Mouse (Mus musculus) forebrain, postnatal 0 days (tissue): Measurements from ENCODE around the gene Cckar. TPM values are rescaled to one million over a fixed set of nuclear protein-coding genes. Genes with fewer than 3 reads are reported as not detected.

Source experiments
- ATAC-seq: fragments of 200-750 bp; cut with Nextera tagmentation; 2 replicates; pipeline ENCODE4 v1.8.0; 2017; ENCODE audit warnings: mild to moderate bottlenecking, moderate library complexity
- DNase-seq: peaks from one replicate; pipeline ENCODE4 v3.0.0-alpha.2; 2015
- H3K27ac ChIP-seq: fragments of 300-500 bp; sonication (generic); 2 replicates; pipeline ENCODE4 v1.5.1; 2014; ENCODE audit warnings: low read depth, mild to moderate bottlenecking, antibody characterized with exemption, low read length, moderate library complexity, mixed read lengths
- H3K27me3 ChIP-seq: fragments of 300-500 bp; sonication (generic); 2 replicates; pipeline ENCODE4 v1.6.1; 2014; ENCODE audit warnings: mild to moderate bottlenecking, low read length, mixed read lengths; ENCODE audit not compliant: insufficient read depth
- H3K36me3 ChIP-seq: fragments of 300-500 bp; sonication (generic); 2 replicates; pipeline ENCODE4 v1.6.1; 2014; ENCODE audit warnings: mild to moderate bottlenecking, moderate library complexity; ENCODE audit not compliant: insufficient read depth
- H3K4me1 ChIP-seq: fragments of 300-500 bp; sonication (generic); 2 replicates; pipeline ENCODE4 v1.6.1; 2014; ENCODE audit warnings: antibody characterized with exemption; ENCODE audit not compliant: insufficient read depth
- H3K4me2 ChIP-seq: fragments of 300-500 bp; sonication (generic); 2 replicates; pipeline ENCODE4 v1.6.1; 2014; ENCODE audit warnings: low read depth, mild to moderate bottlenecking, moderate library complexity
- H3K4me3 ChIP-seq: fragments of 300-500 bp; sonication (generic); 2 replicates; pipeline ENCODE4 v1.5.1; 2014; ENCODE audit warnings: low read depth, low read length, mixed read lengths
- H3K9ac ChIP-seq: fragments of 300-500 bp; sonication (generic); 2 replicates; pipeline ENCODE4 v1.6.1; 2014; ENCODE audit warnings: mild to moderate bottlenecking
- H3K9me3 ChIP-seq: fragments of 300-500 bp; sonication (generic); 2 replicates; pipeline ENCODE4 v1.6.1; 2016; ENCODE audit warnings: low read length
- CTCF ChIP-seq: sonication (generic); IDR thresholded peaks from 2 replicates; pipeline ENCODE4 v1.5.1; 2016; ENCODE audit warnings: antibody characterized with exemption, control low read depth, low read depth
- WGBS: fragments of 180-500 bp; shearing (Covaris S2); extraction: QIAGEN DNeasy Blood & Tissue Kit; methylation state at CpG from one replicate; pipeline ENCODE4 v1.1.7; 2014; 5-methylcytosine and 5-hydroxymethylcytosine counted together
- polyA plus RNA-seq: library from polyadenylated mRNA; unstranded; fragments of >200 nt; fragmentation: Nextera tagmentation; extraction: Ambion mirVana; gene quantifications from 2 replicates; pipeline ENCODE4 v1.2.1, GENCODE M21; 2015
- total RNA-seq: library from RNA; depleted of rRNA; stranded (reverse); fragments of >200 nt; gene quantifications from 2 replicates; pipeline ENCODE4 v1.2.3, GENCODE M21; 2014; rRNA removed

The Cckar gene
- 0.31 and 1.3 TPM in 2 replicates for total RNA-seq
- polyA plus RNA-seq = 0.23 and 0.74 TPM in 2 replicates

DNA sequence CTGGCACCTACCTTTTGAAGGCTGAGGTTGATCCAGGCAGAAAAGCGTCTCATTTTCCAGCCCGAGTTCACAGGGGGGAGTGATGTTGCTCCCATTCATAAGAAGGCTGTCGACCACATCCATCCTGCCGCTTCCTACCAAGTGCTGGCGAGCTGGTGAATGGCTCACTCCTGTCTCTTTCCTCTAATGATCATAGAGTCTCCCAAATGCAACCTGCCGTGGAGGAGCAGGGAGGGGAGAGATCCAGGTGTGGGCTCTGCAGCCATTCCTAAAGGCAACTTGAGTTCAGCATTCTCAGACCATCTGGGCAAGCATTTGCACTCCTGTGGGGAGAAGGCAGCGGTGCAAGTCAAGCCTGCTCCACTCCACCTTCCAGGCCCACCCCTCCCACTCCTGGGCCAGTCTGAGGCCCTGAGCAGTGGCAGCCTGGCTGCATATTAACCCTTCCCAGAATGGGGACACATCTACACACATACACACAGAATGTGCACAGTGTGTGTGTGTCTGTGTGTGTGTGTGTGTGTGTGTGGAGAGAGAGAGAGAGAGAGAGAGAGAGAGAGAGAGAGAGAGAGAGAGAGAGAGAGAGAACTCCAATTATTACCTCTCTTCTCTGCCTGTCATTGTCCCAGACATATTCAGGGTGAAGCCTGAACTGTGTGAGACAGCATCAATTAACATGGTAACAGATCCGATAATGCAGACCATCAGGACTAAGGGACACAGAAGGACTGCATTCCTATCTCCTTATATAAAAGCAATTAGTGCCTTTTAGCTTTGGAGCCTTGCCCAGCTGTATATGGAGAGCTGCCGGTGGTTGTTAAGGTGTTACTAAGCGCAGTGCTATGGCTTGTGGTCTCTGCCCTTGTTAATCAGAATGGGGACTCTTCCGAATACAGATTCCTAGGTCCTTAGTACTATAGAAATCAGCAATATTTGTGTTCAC, at the start of gene Cckar:
TSS of gene Cckar (minus strand) at position 471 of the 943 bp plus-strand sequence.
- no peak within 1 kb of the TSS for H3K4me2 ChIP-seq
- no peaks in the 10 kb centered on the region for H3K4me1 ChIP-seq
- H3K9me3 ChIP-seq = no peaks in the 10 kb centered on the region
- ATAC-seq (peak; percentile 52), DNase-seq (peak; percentile 24)
- TF ChIP-seq CTCF = no peak
- no peak within 1 kb of the TSS for H3K9ac ChIP-seq
- H3K36me3 ChIP-seq = no peaks in the 10 kb centered on the region
- WGBS = 13% methylated on average over 11 of the region's 11 CpGs
- no peak within 1 kb of the TSS for H3K27ac ChIP-seq
- no peaks in the 10 kb centered on the region for H3K27me3 ChIP-seq
- no peak within 1 kb of the TSS for H3K4me3 ChIP-seq

DNA sequence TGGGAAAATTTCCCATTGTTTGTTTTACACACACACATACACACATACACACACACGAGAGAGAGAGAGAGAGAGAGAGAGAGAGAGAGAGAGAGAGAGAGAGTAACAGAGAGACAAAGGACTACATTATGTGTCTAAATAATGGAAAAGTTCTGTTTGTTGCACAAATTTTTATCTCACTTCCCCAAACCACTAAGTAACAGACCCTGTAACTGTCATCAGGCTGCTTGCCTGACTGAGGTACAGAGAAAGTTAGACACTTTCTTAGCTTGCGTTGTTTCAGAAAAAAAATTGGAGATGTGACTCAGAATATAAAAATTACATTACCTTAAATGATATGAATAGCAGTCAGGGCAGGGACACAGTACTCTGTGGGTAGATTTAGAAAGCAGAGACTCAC, 36.6 kb upstream of the Cckar start:
- TF ChIP-seq CTCF = no peak
- no peak for ATAC-seq
- H3K9ac ChIP-seq = no peak overlapping the region
- no peak overlapping the region for H3K4me3 ChIP-seq
- no peak overlapping the region for H3K27ac ChIP-seq
- H3K4me2 ChIP-seq = no peak overlapping the region
- H3K36me3 ChIP-seq = no peaks in the 10 kb centered on the region
- H3K4me1 ChIP-seq = no peaks in the 10 kb centered on the region
- no peaks in the 10 kb centered on the region for H3K27me3 ChIP-seq
- WGBS = 92% methylated on average over 2 of the region's 2 CpGs
- no peaks in the 10 kb centered on the region for H3K9me3 ChIP-seq
- DNase-seq = no peak

DNA sequence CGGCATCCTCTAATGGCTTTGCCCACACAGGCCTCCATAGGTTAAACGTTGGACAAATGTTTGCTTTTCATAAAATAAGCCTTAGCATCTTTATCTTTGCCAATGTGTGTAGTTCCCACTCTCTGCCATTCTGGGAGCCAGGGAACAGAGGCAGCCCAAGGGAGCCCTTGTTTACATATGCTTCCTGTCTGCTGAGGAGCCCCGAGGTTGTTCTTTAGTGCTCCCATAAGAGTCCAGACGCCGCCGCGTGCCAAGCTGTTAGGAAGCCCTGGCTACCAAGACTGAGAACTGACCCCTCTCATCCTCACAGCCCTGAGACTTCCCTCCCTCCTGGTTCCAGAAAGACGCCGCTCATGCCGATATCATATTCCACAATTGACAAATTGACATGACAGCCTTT, 25.4 kb upstream of the Cckar start:
- H3K36me3 ChIP-seq = no peaks in the 10 kb centered on the region
- no peak overlapping the region for H3K27ac ChIP-seq
- H3K9me3 ChIP-seq = no peaks in the 10 kb centered on the region
- no peak overlapping the region for H3K4me3 ChIP-seq
- no peaks in the 10 kb centered on the region for H3K4me1 ChIP-seq
- no peak overlapping the region for H3K9ac ChIP-seq
- TF ChIP-seq CTCF = no peak
- no peak for ATAC-seq
- no peak overlapping the region for H3K4me2 ChIP-seq
- no peak for DNase-seq
- H3K27me3 ChIP-seq = no peaks in the 10 kb centered on the region
- WGBS = 80% methylated on average over 10 of the region's 10 CpGs

DNA sequence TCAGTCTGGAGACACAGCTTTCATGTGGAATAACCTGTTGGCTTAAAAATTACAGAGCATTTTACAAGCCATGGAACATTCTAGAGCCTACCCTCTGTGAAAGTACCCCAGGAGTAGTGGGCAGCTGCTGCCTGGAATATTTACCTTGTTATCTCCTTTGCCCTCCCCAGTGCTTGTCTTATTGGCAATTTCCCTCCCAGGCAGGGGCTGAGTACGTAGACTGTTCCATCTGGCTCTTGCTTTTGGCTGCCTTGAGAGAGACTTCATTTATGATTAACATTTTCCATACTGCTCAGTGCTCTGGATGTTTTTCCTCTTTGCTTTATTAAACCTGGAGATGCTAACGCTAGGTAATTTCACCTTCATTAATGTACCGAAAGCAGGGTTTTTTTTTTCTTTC, 20.1 kb upstream of the Cckar start:
- Histone ChIP-seq H3K36me3 (no peaks in the 10 kb centered on the region), H3K27me3 (no peaks in the 10 kb centered on the region), H3K4me2 (no peak overlapping the region), H3K9me3 (no peaks in the 10 kb centered on the region), H3K9ac (no peak overlapping the region), H3K4me1 (no peaks in the 10 kb centered on the region), H3K4me3 (no peak overlapping the region), H3K27ac (no peak overlapping the region)
- WGBS = 73% methylated on average over 3 of the region's 3 CpGs
- no peak for TF ChIP-seq CTCF
- ATAC-seq (no peak), DNase-seq (no peak)

DNA sequence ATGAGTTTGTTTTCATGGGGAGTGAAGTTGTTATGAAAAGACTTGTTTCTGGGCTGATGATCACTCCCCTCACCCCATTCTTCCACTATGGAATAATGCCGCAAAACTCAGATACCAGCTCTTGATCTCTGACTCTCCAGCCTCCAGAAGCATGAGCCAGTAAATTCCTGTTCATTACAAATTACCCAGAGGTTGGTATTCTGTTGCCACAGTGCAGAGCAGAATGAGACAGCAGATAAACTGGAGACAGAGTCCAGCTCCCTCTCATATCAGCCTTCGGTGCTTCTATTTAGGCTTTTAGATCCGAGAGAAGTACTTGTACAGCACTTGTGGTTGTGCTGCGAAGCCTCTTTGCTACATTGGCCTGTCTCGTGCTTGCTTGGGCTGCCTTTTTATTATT, 18.5 kb upstream of the Cckar start:
- DNase-seq = no peak
- no peak overlapping the region for H3K4me3 ChIP-seq
- no peak overlapping the region for H3K9ac ChIP-seq
- WGBS = 58% methylated on average over 5 of the region's 5 CpGs
- H3K4me1 ChIP-seq = no peaks in the 10 kb centered on the region
- no peak overlapping the region for H3K27ac ChIP-seq
- H3K36me3 ChIP-seq = no peaks in the 10 kb centered on the region
- no peaks in the 10 kb centered on the region for H3K27me3 ChIP-seq
- H3K4me2 ChIP-seq = no peak overlapping the region
- H3K9me3 ChIP-seq = no peaks in the 10 kb centered on the region
- no peak for TF ChIP-seq CTCF
- ATAC-seq = no peak

DNA sequence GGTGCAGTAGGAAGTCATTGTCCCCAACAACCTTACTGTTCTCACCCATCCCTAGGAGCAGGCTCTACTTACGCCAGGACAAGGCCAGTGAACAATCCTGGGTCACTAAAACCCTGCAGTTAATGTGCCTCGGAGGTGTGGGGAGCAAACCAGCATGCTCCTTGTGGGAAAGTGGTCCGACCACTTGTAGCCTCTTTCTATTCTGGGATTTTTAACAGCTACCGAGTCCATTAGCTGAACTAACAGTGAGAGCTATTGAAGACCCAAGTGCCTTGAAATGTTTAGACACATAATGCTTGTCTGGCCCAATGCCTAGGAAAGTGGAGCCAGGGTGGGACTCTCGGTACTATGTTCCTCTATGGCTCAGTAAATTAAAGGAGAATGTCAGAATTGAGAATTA, 9.0 kb upstream of the Cckar start:
- no peaks in the 10 kb centered on the region for H3K27me3 ChIP-seq
- no peak for TF ChIP-seq CTCF
- H3K4me2 ChIP-seq = no peak overlapping the region
- DNase-seq = no peak
- H3K4me1 ChIP-seq = no peaks in the 10 kb centered on the region
- no peak overlapping the region for H3K27ac ChIP-seq
- no peak overlapping the region for H3K9ac ChIP-seq
- no peaks in the 10 kb centered on the region for H3K36me3 ChIP-seq
- no peak overlapping the region for H3K4me3 ChIP-seq
- no peak for ATAC-seq
- no peaks in the 10 kb centered on the region for H3K9me3 ChIP-seq
- 47% methylated on average over 5 of the region's 5 CpGs for WGBS

DNA sequence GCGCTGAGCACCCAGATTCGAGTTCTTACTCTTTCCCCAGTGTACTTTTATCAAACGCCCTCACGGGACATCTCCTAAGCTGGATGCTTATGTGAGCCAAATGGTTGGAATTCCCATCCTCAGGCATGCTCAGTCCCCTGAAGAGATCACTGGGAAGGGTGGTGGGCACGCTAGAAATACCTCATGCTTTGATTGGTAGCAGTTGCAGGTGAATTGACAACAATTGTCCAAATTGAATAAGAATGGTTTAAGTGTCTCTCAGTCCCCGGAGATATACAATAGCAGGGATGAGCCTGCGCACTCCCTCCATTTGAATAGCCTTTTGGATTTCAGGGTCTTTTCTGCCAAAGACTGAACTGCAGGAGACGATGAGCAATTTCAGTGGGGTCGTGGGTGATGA, 3.8 kb upstream of the Cckar start:
- Histone ChIP-seq H3K36me3 (no peaks in the 10 kb centered on the region), H3K4me3 (no peak overlapping the region), H3K9ac (no peak overlapping the region), H3K27ac (no peak overlapping the region), H3K4me1 (no peaks in the 10 kb centered on the region), H3K27me3 (no peaks in the 10 kb centered on the region), H3K9me3 (no peaks in the 10 kb centered on the region), H3K4me2 (no peak overlapping the region)
- no peak for DNase-seq
- WGBS = 60% methylated on average over 9 of the region's 9 CpGs
- no peak for ATAC-seq
- TF ChIP-seq CTCF = no peak
